Comparison of ENCODE assay signal across 10 mouse cellular contexts in genomic region chr5:80508672-80509071, GRCm38 (mm10).
DNase-seq lines count a peak whose midpoint lies in the region; ATAC-seq lines count a peak whose summit lies in the region.
"Had no signal": no experiment of that assay in that cellular context is flagged by ENCODE, and none has a peak within 500 bp of the region (broad histone marks: within the 10 kb centered on the region; RNA-seq: fewer than 3 reads in every experiment).

No protein-coding gene starts in this region.

- H3K9me3 ChIP-seq in kidney, embryonic 15.5 days (replicated peaks) = no peaks in the 10 kb centered on the region
- no peaks in the 10 kb centered on the region for H3K9me3 ChIP-seq in embryonic facial prominence, embryonic 10.5 days
- no peaks in the 10 kb centered on the region for H3K9me3 ChIP-seq in midbrain, embryonic 13.5 days
- H3K9me3 ChIP-seq: embryonic facial prominence, embryonic 13.5 days; lung, embryonic 15.5 days had no signal

- no peaks in the 10 kb centered on the region for H3K4me1 ChIP-seq in kidney, embryonic 15.5 days
- H3K4me1 ChIP-seq in embryonic facial prominence, embryonic 10.5 days = no peaks in the 10 kb centered on the region
- H3K4me1 ChIP-seq in midbrain, embryonic 13.5 days (replicated peaks) = no peaks in the 10 kb centered on the region
- H3K4me1 ChIP-seq: embryonic facial prominence, embryonic 13.5 days; lung, embryonic 15.5 days had no signal

- WGBS in kidney, embryonic 15.5 days = 38% methylated on average over 2 of the region's 2 CpGs
- WGBS in embryonic facial prominence, embryonic 10.5 days = 36% methylated on average over 2 of the region's 2 CpGs
- 28% methylated on average over 2 of the region's 2 CpGs for WGBS in midbrain, embryonic 13.5 days

- no peak overlapping the region for H3K4me2 ChIP-seq in kidney, embryonic 15.5 days
- H3K4me2 ChIP-seq in midbrain, embryonic 13.5 days (replicated peaks) = no peak overlapping the region
- H3K4me2 ChIP-seq: embryonic facial prominence, embryonic 13.5 days; lung, embryonic 15.5 days had no signal

- H3K27ac ChIP-seq in kidney, embryonic 15.5 days = no peak overlapping the region
- H3K27ac ChIP-seq in embryonic facial prominence, embryonic 10.5 days (replicated peaks) = no peak overlapping the region
- no peak overlapping the region for H3K27ac ChIP-seq in midbrain, embryonic 13.5 days
- H3K27ac ChIP-seq: embryonic facial prominence, embryonic 13.5 days; lung, embryonic 15.5 days had no signal

- ATAC-seq in kidney, embryonic 15.5 days (replicated peaks; ENCODE audit: low FRiP score) = no peak
- peak; percentile 73; the same call in 1 of the 2 replicates for ATAC-seq in midbrain, embryonic 13.5 days
- no peak for ATAC-seq in monocyte, adult 5-6 weeks (replicated peaks; ENCODE audit: insufficient number of reproducible peaks, low FRiP score, low TSS enrichment, poor library complexity, severe bottlenecking)

- H3K9ac ChIP-seq in kidney, embryonic 15.5 days = no peak overlapping the region
- no peak overlapping the region for H3K9ac ChIP-seq in midbrain, embryonic 13.5 days (replicated peaks)
- H3K9ac ChIP-seq: embryonic facial prominence, embryonic 13.5 days; lung, embryonic 15.5 days had no signal

- peak; percentile 20 for DNase-seq in kidney, adult 9 months
- peak; percentile 3 for DNase-seq in WW6 (ENCODE audit: low read depth, low spot score)
- peak; percentile 47 for DNase-seq in embryonic facial prominence, embryonic 10.5 days (ENCODE audit: low spot score)
- peak; percentile 72 to 75 for DNase-seq in kidney, postnatal 4 days
- DNase-seq in B cell, adult 2 months = no peak

- no peak overlapping the region for H3K4me3 ChIP-seq in kidney, embryonic 15.5 days (replicated peaks)
- H3K4me3 ChIP-seq in embryonic facial prominence, embryonic 10.5 days = no peak overlapping the region
- no peak overlapping the region for H3K4me3 ChIP-seq in midbrain, embryonic 13.5 days (replicated peaks)
- H3K4me3 ChIP-seq: embryonic facial prominence, embryonic 13.5 days; lung, embryonic 15.5 days had no signal

- H3K36me3 ChIP-seq in kidney, embryonic 15.5 days = no peaks in the 10 kb centered on the region
- no peaks in the 10 kb centered on the region for H3K36me3 ChIP-seq in embryonic facial prominence, embryonic 10.5 days (replicated peaks)
- H3K36me3 ChIP-seq in midbrain, embryonic 13.5 days = no peaks in the 10 kb centered on the region
- H3K36me3 ChIP-seq: embryonic facial prominence, embryonic 13.5 days; lung, embryonic 15.5 days had no signal

- H3K27me3 ChIP-seq in kidney, embryonic 15.5 days = no peaks in the 10 kb centered on the region
- H3K27me3 ChIP-seq in embryonic facial prominence, embryonic 10.5 days (replicated peaks; ENCODE audit: low read depth, poor library complexity, severe bottlenecking) = no peaks in the 10 kb centered on the region
- H3K27me3 ChIP-seq in midbrain, embryonic 13.5 days = no peaks in the 10 kb centered on the region
- H3K27me3 ChIP-seq: embryonic facial prominence, embryonic 13.5 days; lung, embryonic 15.5 days had no signal

Comparison
In these comparisons a context has a peak if more than half of its experiments do, and no peak if none do; other contexts are left out.
1. DNase-seq: peak in kidney, adult 9 months (single experiment), WW6 (single experiment), embryonic facial prominence, embryonic 10.5 days (single experiment) and kidney, postnatal 4 days (2 of 2); none in B cell, adult 2 months (0 of 2).